Mouse (Mus musculus): ENCODE data around the gene 2510009E07Rik.

The 2510009E07Rik gene

DNA sequence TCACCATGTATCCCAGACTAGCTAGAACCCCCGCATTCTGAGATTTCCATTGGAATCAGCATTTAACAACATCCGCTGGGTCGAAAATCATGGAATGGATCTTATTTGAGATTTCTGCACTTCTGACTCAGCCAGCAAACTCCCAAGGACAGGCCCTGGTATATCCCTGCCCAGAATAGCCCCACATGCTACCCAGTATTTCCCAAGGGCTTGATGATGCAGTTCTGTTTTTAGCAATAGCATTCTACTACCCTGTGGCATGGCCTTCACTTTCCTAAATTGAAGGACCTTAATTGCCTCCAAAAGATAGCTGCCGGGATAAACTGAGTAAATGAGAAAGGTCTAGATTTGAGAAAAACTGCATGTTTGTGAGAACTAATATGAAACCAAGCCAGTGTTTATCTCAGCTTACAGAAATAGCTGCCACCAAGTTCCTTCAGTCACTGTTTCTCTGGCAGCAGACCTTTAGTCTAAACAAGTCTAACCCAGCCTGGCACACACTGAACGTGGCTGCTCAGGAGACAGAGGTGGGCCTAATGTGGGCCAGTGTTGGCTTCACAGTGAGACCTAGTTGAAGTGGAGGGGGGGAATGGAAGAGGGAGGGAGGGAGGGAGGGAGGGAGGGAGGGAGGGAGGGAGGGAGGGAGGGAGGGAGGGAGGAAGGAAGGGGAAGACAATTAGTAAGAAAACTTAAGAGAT is 58.2 kb downstream of the 2510009E07Rik start:
- DNase-seq (ENCODE audit: low read depth), result no peak

DNA sequence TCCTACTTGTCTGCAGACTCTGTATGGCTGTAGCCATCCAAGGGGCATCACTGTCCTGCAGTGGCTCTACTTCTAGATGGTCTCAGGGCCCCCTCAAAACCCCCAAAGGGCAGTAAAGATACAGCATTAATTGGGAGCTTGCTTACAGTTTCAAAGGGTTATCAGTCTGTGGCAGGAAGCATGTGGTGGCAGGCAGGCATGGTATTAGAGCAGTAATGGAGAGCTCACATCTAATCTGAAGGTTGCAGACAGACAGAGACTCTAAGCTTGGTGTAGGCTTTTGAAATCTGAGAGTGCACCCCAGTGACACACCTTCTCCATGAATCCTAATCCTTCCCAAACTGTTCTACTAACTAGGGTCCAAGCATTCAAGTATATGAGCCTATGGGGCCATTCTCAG is 60.0 kb downstream of the 2510009E07Rik start:
- DNase-seq (ENCODE audit: low read depth), result no peak

DNA sequence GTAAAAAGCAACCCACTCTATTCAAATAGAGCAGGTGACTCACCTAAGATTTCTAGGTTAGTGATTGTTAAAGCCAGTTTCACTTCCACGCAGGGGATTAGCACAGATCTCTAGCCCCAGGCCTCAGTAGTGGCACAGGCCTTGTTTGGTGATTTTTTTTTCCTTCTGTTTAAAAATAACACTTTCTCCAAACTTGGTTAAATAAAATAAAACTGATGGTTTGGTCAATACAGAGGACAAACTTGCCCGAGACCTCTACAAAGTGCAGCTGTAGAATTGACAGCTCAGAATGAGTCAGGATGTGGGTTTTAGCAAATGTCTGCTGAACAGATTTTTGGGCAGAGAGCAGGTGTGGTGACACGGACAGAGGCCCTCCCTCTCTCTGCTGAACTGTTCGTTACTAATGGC is 62.6 kb downstream of the 2510009E07Rik start:
- DNase-seq (ENCODE audit: low read depth), result peak; percentile 59

DNA sequence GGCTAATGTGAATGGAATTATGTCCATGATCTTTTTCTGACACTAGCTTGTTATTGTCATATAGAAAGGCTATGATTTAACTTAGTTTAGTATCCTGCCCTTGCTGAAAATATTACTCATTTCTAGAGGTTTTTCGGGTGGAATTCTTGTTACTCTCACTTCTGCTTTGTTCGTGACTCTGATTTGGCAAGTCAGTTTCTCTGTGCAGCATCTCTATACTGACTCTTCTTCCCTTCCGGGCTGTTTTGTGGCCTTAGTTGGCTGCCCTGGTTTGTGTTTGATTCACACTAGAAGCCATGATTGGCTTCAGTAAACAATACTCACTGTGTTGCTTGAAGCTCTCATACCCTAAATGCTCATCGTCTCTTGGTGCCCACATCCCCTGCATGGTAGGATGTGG is 63.9 kb downstream of the 2510009E07Rik start:
- DNase-seq (ENCODE audit: low read depth), result no peak

DNA sequence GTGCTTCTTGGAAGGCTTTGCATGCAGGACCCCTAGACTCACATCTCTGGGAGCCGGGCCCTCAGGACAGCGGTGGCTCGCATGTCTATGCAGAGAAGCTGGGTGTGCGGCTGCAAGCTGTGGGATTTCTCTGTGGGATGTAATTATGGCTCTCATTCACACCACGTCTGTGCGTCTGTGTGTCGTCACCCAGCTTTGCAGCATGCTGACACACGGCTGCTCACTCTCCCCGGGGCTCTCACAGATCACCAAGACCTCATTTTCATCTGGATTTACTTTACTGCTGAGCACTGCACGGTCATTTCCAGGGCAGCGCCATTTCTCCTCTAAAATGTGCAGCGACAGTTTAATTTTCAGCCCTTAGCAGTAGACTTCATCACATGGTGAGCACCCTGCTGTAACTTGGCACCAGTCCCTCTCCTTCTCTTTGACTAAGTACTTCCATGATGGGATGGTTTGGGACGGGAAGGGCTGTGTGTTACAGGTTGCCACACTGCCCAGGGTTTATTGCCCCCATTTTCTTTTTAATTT is 66.3 kb downstream of the 2510009E07Rik start:
- no peak for DNase-seq (ENCODE audit: low read depth)

DNA sequence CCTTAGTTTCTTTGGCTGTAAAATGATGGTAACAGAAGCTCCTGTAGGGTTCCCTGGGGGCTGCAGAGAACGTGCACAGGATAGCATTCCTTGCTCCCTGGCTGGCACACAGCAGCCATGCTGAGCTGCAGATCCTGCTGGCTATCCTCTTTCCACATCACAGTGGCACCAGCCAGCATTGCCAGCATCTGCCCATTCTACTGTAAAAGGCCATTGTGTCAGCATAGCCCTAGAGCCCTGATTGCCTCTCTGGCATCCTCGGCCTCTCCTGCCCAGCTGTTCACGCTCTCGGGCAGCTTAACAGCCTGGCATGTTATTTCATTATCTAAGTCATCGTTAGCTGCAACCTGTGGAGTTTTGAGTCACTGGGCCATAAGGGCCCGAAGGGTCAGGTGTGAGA is 67.2 kb downstream of the 2510009E07Rik start:
- DNase-seq (ENCODE audit: low read depth), result no peak

DNA sequence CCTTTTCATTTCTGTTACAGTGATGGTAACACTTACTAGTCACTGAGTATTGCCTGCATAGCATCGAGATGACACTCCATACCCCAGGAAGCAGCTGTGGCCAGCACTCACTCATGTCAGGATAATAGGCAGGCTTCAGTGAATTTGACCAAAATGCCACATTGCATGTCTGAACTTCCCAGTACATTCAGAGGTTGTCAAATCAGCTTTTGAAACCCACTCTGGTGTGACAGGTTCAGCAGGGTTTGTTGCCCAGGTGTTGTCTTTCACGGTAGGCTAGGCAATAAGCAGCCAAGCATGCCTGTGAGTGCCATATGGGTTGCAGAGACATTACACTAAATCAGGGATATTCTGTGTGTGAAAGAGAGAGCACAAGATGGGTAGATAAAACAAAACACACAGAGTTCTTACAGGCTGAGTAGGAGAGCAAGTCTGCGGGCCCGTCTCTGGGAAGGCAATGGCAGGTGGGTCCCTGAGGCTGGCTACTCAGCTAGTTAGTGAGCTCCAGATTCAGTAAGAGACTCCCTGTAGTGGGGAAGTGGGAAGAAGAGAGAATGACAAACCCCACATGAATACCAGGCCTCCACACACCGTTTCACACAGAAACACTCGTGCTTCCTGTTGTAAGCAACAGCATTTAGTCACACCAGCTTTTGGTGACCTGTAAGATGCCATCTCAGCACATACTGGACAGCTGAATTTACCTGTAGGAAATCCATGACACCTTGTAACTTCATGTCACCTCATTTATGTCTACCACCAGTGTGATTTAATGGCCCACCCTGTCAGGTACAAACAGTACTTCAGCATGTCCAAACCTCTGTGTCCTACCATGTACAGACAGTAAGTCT is 68.5 kb downstream of the 2510009E07Rik start:
- DNase-seq (ENCODE audit: low read depth), result no peak

DNA sequence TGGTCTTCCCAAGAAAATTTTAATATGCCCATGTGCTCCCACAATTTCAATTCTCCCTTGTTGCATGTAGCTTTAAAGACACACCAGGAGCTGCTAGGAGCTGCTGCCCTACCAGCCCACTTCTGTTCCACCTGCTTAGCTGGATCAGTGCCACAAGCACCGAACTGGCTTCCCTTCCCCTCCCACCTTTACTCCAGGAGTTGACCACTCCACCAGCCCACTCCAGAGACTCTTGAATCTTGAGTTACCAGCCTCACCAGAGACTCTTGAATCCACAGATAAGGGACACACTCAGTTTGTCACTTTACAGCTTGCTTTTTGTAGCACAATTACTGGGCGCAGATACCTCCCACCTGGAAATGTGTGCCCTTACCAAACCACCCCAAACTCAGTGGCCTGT is 73.8 kb downstream of the 2510009E07Rik start:
- DNase-seq (ENCODE audit: low read depth), result no peak

DNA sequence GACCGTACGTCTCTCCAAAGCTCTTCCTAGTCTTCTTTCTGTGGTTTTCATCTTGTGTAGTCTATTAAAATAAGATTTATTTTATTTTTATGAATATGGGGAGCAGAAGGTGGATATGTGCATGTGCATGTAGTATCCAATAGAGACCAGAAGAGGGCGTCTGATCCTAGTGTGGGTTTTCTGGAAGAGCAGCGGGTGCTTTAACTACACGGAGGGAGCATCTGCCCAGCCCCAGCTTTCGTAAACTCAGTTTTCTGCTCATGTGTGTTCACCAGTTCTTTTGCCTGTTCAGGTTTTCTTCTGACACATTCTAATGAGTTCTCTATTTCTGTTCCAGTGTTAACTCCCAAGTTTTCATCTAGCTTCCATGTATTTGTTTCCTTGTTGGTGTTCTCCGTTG is 78.7 kb downstream of the 2510009E07Rik start:
- DNase-seq (ENCODE audit: low read depth), result peak; percentile 55

DNA sequence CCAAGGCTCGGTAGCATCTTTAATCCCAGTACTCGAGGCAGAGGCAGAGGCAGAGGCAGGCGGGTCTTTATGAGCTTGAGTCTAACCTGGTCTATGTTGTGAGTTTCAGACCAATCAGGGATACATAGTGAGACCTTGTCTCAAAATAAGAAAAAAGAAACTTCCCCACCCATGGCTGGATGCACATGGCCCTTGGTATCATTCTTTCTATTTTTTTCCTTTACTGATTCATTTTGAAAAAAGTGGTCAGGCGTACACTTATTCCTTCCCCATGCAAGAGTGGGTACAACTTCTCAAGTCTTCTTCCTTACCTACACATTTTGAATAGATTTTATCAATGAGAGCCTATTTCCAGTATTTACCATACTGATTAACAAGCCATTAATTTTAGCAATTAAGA is 84.0 kb downstream of the 2510009E07Rik start:
- no peak for DNase-seq (ENCODE audit: low read depth)

DNA sequence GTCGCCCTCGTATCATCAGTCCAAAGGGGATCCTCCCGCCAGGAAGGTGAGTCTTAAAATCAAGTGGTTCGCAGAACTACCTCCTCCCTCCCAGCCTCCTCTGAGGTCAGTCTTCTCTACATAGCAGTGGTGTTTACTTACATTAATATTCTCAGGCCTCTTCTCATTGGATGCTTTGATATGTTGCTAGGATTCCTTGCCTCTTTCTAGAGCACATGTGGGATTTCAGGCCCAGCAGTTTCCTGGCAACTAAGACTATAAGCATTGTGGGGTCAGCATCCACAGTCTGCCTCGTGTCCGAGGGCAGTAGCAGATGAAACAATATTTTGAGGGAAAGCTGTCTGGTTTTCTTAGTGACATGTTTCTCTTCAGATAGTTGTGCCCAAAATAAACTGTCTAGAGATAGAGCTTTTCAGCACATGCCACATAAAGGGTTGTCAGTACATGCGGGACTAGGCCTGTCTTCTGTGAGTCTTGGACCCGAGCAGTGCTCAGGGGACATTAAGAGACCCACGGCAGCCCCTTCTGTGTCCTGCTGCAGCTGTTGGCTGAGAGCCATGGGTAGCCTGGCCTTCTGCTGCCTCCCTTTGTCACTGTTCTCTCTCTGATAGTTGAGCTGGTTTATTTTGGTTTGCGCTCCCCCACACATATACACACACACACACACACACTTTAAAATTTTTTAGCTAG is 86.1 kb downstream of the 2510009E07Rik start:
- DNase-seq (ENCODE audit: low read depth), result no peak

DNA sequence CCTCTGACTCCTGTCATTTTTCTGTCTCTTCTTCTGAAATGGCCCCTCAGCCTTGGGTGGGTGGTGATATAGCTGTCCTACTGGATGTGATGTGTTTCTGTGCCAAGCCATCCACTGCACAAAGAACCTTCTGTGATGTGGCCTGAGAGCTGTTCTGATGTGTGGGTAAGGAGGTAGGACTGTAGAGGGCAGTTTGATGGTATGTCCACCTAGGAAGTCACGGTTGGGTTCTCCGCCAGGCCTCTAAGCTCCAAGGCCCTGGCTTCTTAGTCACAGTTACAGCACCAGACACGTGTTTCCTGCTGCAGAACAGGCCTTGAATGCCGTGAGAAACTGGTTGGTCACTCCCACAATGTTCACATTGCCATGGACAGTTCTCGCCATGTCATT is 86.8 kb downstream of the 2510009E07Rik start:
- DNase-seq (ENCODE audit: low read depth), result no peak

DNA sequence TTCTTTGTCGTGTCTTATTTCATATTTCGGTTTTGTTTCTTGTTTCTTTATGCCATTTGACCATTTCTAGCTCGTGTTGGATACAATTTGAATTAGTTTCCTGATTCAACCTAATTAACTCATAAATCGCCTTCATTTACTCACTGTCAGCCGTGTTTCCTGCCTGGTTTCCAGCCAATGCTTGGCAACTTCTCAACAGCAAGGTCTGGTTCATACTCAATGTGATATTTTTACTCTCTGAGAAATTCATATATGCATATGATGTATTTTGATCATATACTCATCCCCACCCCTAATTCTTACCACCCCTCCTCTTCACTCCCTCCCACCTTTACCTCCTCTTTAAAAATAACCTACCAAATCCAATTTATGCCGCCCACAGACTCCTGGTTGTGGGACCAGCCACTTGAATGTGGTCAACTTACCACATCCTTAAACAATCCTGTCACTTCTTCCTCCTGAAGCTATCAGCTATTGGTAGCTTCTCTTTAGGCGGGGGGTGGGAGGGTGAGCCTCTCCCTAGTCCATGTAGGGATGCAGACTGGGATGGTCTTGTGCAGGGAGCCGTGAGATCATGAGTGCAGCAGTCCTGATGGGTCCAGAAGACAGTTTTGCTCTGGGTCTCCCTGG is 87.3 kb downstream of the 2510009E07Rik start:
- no peak for DNase-seq (ENCODE audit: low read depth)

DNA sequence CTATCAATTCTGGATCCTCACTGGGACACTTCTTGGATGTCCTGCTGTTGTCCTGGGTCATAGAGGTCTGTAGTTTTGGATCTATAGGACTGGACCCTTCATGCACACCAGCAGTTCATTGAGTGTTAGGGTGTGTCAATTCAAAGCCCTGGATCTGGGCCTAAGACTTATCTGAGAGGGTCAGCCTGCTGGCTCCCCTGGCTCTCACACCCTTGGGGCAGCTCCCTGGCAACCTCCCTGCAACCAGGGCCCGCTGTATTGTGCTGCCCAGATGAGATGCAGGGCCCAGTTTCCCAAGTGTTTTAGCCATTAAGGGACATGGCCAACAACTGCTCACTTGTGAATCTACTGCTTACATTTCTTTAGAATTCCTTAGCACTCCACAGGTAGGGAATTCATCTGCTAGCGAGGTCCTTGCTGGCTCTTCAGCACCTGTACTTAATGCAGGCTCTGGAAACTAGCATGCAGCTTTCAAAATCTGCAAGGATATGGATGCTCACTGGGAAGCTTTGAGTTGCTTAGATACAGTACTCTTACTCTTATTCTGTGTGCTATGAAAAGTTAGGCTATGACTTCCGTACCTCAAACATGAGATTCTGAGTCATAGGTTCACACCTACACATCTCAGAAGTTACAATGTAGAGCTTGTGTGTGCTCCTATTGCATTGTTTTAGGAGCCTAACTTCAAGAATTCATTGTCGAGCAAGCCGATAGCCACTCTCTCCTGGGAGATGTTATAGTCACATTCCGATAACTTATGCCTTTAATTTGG is 88.0 kb downstream of the 2510009E07Rik start:
- no peak for DNase-seq (ENCODE audit: low read depth)

DNA sequence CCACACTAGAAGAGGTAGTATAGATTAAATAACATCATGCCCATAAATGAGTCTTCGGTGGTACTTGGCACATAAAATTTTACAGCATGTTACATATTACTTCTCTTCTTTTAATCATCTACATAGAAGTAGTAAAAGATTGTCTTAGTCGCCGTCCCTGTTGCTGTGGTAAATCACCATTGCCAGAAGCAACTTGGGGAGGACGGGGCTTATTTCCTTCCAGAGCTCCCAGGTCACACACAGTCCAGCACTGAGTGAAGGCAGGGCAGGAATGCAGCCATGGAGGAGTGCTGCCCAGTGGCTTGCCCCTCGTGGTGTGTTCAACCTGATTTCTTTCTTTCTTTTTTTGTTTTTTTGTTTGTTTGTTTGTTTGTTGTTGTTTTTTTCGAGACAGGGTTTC is 90.1 kb downstream of the 2510009E07Rik start:
- no peak for DNase-seq (ENCODE audit: low read depth)
